Mouse (Mus musculus): ENCODE measurements around the gene Rsu1.

Gene Rsu1

DNA sequence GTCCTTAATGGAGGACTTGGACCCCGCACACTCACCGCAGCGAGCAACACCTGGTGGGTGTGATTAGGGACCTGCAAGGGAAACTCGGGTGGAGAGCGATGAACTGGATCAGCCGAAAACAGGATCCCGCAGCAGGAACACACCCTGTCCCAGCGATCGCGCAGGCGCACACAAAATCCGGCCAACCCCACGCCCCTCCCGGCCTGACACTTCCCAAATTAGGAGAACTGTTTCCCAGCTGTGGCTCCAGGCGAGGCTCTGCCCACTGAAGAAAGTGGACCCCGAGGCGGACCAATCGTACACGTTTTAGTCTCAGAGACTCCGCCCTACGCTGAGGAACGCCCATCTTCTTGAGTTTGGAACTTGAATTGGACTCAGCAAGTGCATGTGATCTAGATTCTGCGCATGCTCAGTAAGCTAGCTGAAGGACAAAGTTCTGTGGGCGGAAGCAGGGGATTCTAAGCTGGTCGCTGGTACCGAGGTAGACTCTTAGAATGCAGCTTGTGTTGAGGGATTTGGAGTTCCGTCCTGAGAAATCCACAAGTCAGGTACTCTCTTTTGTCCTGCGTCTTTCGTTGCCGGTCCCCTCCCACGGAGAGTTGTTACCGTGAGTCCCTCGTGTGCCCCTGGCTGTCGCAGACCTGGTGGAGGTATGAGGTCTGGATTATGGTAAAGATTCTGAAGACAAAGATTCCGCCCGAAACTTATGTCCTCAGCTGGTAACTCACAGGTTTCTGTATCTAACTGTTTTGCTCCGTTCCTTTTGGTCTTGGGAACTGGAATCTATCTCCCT, at the start of gene Rsu1:
TSS of gene Rsu1 (minus strand) at position 251 of the 793 bp plus-strand sequence.
- peak; percentile 88 to 96 for DNase-seq

DNA sequence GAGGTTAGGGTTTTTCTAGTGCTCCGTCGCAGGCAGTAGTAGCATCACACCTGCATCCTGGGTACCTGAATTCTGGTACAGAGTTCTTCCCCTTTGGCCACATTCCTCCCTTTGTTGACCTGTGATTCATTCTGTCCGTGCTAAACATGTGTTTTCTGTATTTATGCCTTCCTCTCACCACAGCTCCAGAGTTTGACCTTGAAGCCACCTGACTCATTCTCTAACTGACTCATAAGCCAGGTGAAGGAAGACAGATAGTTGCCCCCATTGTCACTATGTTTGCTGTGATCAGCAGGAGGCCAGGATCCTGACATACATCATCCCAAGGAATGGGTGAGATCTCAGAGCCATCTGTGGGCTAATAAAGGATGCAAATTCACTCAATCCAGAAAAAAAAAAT, 32.2 kb upstream of the Rsu1 start:
- no peak for DNase-seq

DNA sequence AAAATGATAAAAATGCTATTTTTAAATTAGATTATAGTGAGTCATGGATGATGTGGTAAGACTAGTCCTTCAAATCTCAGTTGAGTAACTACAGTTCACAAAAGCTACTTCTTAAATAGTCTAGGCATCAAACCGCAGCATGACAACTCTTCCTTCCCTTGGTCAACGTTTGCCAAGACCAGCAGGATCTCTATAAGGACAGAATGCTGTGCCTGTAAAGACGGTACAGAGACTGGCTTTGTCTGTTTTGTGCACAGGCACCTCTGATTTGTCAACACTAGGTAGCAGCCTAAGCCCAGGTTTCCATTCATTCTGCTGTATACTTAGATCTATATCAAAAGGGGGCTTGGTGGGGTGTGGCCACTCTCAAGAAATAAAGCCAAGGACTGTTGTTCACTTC, 27.8 kb upstream of the Rsu1 start:
- DNase-seq, result no peak

DNA sequence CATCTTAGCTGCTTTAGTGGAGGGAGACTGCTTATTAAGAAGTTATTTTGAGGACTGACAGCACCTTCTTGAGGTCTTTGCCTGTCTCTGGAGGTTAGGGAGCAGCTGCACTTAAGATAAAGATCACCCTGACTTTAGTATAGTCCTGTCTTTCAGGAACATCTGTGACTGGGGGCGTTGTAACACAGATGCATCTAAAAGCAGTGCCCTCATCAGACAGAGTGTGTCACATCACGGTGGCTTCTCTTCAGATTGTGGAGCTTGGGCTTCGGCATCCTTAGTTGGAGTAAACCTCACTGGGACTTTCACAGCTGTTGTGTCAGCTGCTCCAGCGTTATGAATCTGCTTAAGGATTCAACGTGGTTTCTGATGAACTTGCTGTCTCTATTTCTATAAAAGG, 26.5 kb upstream of the Rsu1 start:
- DNase-seq, result no peak

DNA sequence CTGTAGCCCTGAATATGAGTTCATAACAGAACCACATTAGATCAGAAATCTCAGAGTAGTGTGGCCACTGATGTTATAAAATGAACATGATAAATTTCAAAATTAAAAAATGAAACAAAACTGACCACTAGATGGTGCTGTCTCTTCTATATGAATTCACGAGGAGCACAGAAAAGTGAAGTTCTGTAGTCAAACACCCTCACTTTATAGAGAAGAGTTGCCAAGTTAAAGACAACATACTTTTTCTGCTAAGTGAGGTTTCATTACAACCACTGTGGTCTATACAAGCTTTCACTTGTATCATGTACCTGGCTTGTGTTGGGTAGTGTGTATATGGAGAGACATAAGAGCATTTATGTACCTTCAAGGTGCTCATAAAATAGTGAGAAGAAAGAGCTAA, 19.4 kb upstream of the Rsu1 start:
- no peak for DNase-seq

DNA sequence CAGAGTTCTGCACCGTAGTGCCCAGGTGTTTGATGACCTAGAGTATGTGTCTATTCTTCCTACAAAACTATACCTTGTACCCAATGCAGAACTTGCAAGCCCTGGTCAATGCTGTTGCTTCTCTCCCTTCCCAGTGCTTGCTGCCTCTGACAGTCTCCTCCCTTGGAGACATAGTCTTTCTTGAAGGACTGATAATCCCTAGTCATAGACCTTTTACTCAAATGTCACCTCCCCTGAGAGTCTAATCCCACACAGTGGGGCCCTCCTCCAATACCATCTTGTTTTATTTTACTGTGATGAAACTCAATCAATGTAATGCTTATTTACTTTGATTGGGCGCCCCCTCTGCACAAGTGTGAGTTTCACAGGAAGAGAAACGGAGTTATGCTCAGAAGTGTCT, 18.9 kb upstream of the Rsu1 start:
- DNase-seq, result no peak

DNA sequence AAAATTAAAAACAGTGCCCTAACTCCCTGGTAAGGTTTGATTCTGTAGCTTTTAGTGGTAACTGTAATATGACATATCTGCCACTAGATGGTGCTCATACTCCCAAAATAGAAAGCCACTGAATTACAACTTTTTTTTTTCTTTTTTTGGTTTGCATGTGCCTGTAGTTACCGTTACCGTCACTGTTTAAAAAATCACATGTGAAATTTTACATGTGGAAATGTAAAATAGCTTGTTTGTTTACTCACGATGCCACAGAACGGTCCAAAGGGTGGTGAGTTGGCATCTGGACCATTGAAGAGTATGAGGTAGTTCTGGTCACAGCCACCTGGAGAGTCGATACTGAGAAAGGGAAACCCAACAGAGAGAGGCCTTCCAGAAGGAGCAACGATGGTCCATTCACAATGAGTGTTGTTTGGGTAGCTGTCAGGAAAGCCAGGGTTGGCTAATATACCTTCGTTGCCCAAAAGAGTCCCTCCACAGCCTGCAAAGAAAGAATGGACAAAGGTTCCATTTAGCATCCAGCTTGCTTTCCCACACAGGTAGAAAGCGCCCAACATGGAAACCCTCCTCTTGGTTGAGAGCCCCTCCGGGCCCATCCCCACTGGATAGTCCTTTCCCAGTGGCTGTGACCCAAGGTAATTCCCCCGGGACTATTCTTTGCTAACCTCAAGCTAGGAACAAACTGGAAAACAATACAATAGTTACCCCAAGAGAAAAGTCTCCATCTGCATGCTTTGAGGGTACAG, 7.1 kb upstream of the Rsu1 start:
- no peak for DNase-seq

DNA sequence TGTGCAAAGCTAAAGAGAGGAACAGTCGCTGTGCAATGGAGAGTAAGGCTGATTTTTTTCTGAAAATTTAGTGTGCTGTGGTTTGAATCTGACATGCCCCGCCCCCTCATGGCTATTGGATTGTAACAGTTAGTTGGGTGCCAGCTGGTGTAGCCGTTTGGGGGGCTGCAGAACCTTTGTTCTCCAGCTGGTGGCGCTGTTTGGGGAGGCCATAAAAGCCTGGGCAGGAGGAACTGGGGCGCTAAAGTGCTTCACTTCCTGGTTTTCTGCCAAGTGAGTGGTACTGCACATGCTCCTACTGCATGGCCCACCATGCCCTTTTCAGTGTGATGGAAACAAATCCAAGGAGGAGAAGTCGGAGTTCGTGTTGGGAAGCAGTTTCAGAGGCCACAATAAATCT, 4.7 kb upstream of the Rsu1 start:
- DNase-seq, result no peak

DNA sequence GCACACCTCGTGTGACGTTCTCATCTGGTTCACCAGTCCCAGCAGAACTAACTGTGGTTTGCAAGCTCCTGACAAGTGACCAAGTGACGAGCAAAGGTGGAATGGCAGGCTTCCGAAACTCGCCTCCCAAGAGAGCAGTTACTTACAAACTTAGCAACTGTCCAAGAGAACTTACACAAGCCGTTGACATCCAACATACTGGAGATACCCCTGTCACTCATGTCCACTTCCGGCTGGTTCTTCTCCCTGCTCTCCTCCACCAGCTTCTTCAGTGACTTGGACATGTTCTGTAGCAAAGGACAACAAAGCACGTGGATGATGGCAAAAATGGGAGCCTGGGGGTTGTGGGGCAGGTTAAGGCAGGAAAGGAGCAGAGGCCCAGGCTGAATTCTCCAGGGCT, 479 bp downstream of the Rsu1 start:
- no peak for DNase-seq

DNA sequence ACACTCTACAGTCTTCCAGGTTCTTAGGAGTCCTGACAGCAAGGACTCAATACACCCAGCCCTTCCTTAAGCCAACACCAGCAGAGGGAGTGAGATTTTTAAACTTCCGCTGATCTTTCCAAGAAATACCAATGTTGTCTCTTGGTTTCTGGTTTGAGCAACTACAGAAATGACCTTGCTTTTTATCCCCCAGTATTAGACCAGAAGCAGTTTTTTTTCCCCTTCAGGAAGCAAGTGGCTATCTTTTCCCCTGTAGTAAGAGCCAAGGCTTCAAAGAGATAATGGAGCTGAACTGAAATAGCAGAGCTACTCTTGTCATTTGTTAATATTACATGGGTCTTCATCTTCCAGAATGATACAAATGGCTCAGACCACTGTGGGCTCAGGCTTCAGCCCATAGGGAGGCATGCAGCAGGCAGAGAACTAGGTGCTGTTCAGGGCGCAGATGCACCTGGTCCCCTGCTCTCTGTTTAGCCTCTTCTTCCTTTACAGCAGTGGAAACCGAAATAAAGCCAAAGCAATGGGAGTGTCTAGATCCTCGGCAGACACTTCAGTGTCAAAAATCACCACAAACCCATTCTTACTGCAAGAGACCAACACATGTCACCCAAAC, 2.4 kb downstream of the Rsu1 start:
- no peak for DNase-seq

DNA sequence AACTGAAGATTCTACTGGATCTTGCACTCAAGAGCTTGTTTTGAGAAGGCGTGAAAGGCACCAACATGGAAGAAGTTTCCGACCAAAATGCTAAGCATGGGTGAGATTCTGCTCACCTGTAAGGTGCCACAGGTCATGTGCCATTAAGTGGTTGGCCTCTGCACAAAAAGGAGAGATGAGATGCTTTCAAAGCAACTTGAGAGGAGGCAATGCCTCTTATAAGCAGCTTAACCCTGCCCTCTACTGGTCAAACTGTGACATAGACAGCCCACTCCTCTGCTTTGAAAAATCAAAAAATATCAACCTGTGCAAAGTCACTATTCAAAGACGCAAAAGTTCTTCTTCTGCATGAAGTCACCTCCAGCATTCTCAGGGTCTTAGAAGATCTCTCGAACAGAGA, 6.3 kb downstream of the Rsu1 start:
- peak in 1 of 2 experiments; percentile 11 for DNase-seq

DNA sequence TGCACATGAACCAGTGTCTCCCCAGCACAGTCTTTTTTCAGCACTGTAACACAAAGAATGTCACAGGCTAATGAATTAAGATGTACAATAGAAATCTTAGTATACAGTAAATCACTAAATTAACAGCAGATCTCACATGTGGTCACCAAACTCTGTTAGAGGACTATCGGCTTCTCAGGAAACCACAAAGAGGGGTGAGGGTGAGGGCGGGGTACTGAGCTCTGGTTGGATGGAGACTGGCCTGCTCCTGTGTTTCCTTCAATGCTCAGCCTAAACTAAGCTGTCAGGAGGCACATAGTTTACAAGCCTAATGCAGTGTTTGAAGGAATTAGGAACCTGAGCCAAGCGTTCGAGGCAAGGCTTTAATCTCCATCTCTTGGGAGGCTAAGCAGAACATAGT, 8.1 kb downstream of the Rsu1 start:
- DNase-seq, result no peak

DNA sequence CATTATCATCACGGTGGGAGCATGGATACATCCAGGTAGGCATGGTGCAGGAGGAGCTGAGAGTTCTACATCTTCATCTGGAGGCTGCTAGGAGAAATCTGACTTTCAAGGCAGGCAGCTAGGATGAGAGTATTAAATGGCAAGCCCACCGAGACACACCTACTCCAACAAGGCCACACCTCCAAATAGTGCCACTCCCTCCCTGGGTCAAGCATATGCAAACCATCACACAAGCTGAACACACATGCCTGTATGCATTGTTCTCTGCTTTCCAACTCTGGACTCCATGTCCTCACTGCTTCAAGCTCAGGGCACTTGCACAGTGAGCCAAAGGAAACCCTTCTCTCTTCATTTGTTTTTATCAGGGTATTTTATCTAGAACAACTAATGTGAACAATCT, 12.6 kb downstream of the Rsu1 start:
- no peak for DNase-seq

DNA sequence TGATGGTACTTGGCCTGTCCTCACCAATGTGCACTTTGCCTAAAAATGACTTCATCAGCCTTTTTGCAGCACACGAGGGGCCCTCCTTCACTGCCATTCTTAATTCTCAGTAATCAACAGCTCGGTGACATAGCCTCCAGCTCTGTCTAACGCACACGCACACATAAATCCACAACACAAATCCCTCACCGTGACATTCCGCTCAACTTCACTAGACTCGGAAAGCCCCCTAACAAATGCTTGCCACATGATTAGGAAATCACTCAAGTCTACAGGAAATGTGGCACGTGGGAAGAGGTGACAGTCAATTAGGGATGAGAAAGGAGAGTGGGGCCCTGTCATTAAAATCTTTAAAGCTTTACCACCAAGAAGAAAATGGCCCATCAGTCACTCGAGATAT, 30.5 kb downstream of the Rsu1 start:
- DNase-seq, result no peak

DNA sequence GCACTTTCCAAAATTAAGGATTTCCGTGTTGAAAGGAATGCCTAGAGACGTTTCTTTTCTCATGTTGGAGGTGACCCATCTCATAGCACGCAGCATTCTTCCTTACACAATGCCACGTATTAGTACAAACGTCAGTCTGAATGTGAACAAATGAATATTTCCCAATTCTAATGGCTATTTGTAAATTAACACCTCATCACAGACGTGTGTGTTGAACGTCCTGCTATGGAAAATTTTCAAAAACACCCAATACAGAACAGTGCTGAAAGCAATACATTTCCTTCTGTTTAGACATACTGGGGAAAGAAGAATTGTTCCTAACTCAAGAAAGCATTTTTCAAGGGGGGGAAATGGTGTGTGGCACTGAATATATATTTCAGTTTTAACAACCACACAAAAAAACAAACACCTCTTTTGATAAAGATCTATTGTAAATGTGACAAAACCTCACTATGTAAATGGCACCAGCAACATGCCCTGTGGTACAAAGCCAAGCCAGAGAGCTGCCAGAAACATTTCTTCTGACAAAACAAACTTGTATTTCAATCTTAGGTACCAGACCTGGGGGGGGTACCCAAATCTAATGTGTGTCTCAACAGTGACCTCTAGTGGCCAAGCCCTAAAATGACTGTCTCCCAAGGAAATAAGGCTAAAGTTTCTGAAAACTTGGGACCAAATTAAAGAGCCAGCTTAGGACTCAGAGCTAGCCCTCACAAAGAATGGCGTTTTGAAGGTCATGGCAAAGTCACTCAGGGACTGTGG, 33.9 kb downstream of the Rsu1 start:
- peak; percentile 40 to 42 for DNase-seq

DNA sequence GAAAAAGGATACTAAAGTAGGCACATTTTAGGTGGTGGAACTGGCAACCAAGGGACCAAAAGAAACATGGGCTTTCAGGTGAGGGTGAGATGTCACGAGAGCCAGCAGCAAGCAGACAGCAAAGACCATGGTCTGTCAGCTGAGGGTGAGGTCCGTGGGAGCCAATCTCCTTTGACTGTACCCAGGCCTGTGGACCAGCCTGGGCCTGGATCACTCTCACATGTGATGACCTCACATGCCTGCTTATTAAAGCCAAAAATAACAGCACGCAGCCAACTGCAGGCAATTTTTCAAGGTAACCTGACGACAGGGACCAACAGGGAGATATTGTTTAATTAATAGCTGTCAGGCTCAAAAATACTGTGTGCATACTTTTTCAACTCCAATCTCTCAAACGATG, 35.5 kb downstream of the Rsu1 start:
- DNase-seq, result no peak

DNA sequence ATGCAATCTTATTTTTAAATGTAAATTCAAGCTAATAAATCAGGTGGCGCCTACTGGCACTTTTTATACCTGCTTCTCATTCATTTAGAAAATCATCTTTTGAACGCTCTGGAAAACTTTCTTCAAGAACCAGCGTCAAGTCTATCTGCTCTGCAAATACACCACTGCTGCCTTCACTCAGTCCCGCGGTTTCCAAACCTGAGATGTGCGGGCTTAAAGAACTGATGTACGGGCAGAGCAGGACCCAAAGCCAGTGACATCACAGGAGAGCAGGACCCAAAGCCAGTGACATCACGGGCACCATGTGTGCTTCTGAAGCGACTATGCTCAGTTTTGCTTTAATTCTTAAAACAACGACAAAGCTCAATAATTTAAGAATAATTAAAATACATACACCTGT, 36.4 kb downstream of the Rsu1 start:
- DNase-seq, result no peak

DNA sequence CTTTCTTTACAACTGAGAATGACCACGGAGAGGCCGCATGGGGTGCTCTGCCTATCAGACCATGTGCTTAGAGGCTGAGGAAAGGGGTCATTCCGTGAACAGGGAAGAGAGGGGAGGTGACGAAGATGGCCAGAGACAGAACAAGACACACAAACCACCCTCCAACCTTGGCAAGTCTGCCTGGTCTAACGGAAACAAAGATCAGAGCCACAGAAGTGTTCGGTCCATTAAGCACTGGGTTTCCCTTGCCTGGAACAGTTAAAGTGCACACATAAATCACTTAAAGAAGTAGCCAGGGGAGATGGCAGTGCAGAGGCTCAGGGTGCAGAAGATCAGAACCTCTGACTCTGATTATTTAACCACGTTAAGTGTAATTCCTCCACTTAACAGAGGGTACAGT, 37.3 kb downstream of the Rsu1 start:
- DNase-seq, result no peak

DNA sequence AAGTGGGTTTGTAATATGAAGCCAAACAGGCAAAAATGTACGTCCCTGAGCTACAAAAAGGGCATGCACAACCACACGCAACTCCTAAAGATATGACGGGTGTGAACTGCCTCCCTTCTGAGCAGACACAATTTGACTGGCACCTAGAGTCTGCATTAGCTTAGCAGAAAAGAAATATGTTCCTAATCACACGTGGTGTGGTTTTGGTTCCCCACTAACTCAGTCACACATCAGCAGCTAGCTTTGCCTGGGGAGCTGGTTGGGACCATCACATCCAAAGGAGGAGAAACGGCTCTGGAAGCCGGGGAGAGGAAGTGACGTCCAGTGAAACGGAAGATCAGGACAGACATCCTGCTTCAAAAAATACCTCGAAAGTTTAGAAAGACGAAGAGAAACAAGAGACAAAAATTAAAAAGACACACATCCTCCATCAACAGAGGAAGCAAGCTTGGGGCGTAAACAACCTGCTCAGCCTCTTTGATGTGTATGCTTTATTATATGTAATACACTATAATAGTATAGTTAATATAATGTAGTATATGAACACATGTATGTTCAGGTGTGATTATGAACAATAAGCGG, 37.9 kb downstream of the Rsu1 start:
- no peak for DNase-seq

DNA sequence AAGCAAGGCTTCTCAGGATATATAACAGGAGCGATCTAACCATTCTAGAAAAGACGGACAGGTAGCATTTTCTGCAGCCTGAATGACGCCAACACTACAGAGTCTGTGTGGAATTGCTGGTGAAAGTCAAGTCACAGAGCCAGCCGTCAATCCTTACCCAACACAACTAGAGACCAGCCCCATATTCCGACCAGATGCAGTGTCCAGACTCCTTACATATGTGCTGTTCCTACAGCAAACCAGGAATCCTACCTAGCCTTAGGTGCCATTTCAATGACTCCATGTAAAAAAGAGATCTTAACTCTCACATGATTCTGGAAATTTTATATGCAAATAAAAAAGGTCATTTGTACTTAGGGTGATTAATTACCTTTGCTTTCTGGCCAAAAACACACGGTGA, 38.9 kb downstream of the Rsu1 start:
- DNase-seq, result no peak

DNA sequence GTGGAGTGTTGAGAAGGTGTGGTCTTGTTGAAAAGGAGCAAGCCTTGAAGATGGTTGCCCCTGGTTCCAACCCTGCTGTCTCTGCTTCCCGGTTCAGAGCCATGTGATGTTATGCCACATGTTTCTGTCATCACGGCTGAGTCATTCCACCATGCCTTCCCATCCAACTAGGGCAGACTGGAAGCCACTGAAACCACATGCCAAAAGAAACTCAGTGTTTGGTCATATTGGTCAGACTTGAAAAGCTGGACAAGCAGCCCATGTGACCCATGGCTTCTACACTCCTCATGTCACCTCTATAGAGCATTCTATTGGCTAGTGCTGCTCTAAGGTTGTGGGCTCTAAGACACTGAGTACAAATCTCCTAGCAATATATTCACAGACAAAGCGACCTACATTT, 41.5 kb downstream of the Rsu1 start:
- DNase-seq, result no peak

DNA sequence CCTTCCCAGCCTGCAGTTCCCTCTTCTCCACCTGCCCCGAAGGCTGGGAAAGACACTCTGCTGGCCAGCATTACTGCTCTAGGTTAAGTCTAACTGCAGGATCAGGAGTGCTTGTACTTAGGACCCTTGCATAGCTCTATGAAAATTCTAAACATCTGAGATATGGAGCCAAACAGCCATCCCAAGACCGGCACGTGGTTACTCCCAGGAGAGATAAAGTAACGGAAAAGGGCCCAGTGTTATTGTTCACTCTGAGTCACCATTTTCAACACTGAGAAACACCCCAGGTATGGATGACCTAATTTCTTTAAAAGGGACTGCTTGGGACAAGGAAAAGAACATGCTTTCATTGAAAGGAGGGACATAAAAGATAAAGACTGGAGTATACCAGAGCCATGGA, 45.2 kb downstream of the Rsu1 start:
- DNase-seq, result no peak

DNA sequence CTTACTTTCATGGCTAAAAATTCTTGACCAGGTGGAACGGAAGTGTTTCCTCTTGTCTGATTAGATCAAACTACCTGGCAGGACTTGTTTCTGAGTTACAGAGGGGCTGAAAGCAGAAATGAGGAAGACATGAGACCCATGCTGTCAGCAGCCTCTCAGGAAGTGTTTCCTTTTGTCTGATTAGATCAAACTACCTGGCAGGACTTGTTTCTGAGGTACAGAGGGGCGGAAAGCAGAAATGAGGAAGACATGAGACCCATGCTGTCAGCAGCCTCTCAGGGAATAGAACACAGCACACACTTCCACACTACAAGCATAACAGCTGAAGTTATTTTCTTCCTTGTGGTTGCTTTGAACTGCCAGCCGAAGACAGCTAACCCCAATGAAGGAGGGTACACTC, 46.7 kb downstream of the Rsu1 start:
- no peak for DNase-seq
